Mouse (Mus musculus) C2C12 (cell line): ENCODE data around the gene Evx2.

Source experiments
- CTCF ChIP-seq: IDR thresholded peaks from one replicate; pipeline ENCODE4 v1.5.1; 2011; ENCODE audit not compliant: control insufficient read depth, insufficient read depth, insufficient read length
- FOSL1 ChIP-seq: IDR thresholded peaks from one replicate; pipeline ENCODE4 v1.8.0; 2011; ENCODE audit warnings: mild to moderate bottlenecking, low read length; ENCODE audit not compliant: poor library complexity, insufficient read depth, severe bottlenecking
- MAX ChIP-seq: IDR thresholded peaks from one replicate; pipeline ENCODE4 v1.6.1; 2011; ENCODE audit warnings: mild to moderate bottlenecking, control low read depth
- USF1 ChIP-seq: IDR thresholded peaks from one replicate; pipeline ENCODE4 v1.6.1; 2011; ENCODE audit warnings: low read depth, mild to moderate bottlenecking, control low read depth, moderate library complexity

GRCm38 (mm10) chr2:74701949-74702819 lies 42.8 kb upstream of the Evx2 start:
- TF ChIP-seq USF1 (no peak), CTCF (peak; percentile 45), FOSL1 (no peak), MAX (no peak)
